In the genomic region with DNA sequence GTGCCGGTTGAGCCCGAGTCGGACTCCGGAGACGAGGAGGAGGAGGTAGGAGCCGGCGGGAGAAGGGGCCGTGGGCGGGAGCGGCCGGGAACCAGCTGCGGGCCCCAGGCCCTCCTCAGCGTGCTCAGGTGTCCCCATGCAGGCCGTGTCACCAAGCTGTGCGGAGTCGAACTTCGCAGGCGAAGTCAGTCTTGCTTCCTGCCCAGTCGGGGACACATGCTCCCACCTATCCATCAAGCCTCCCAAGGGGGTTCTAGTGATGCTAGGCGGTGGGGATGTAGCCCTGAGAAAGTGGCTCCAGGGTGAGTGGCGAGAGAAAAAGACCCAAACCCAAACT, we compare ENCODE assay signal across 8 mouse cellular contexts. TPM values are rescaled to one million over a fixed set of nuclear protein-coding genes. Genes with fewer than 3 reads are reported as not detected.
DNase-seq lines count a peak whose midpoint lies in the region; ATAC-seq and TF ChIP-seq lines count a peak whose summit lies in the region.

No protein-coding gene starts in this region.

- H3K4me2 ChIP-seq in embryonic facial prominence, embryonic 12.5 days (replicated peaks) = peak overlapping the region; percentile 93
- H3K4me2 ChIP-seq in intestine, embryonic 15.5 days (replicated peaks) = peak overlapping the region; percentile 83
- H3K4me2 ChIP-seq in neural tube, embryonic 14.5 days (ENCODE audit: low read depth, low read length) = peak overlapping the region; percentile 94

- H3K36me3 ChIP-seq in liver, adult 2 months (ENCODE audit: control insufficient read depth, insufficient read depth, low read length) = peaks cover 2% of the 10 kb centered on the region; the same call in 1 of the 2 replicates
- H3K36me3 ChIP-seq in embryonic facial prominence, embryonic 12.5 days = peaks cover 28% of the 10 kb centered on the region
- H3K36me3 ChIP-seq in intestine, embryonic 15.5 days = peaks cover 20% of the 10 kb centered on the region
- peaks cover 12% of the 10 kb centered on the region for H3K36me3 ChIP-seq in neural tube, embryonic 14.5 days (ENCODE audit: control insufficient read depth, insufficient read depth, low read length)

- peak overlapping the region; percentile 82 for H3K4me3 ChIP-seq in liver, adult 2 months (ENCODE audit: insufficient read depth, low read depth, low read length)
- peak overlapping the region; percentile 91 for H3K4me3 ChIP-seq in embryonic facial prominence, embryonic 12.5 days
- peak overlapping the region; percentile 84 for H3K4me3 ChIP-seq in intestine, embryonic 15.5 days (replicated peaks)
- H3K4me3 ChIP-seq in neural tube, embryonic 14.5 days (ENCODE audit: low read depth, low read length) = peak overlapping the region; percentile 80

- intact Hi-C loops in left cerebral cortex, postnatal 14 days (cut with DNase I) = no loop called here

- H3K27ac ChIP-seq in liver, adult 2 months (replicated peaks; ENCODE audit: insufficient read depth, low read depth, low read length) = no peak overlapping the region
- peak overlapping the region; percentile 86; the same call in 1 of the 2 replicates for H3K27ac ChIP-seq in embryonic facial prominence, embryonic 12.5 days
- H3K27ac ChIP-seq in intestine, embryonic 15.5 days = no peak overlapping the region
- H3K27ac ChIP-seq in neural tube, embryonic 14.5 days (ENCODE audit: low read depth, low read length) = no peak overlapping the region

- no peaks in the 10 kb centered on the region for H3K27me3 ChIP-seq in liver, adult 2 months (ENCODE audit: control insufficient read depth, insufficient read depth, low read length)
- no peaks in the 10 kb centered on the region for H3K27me3 ChIP-seq in embryonic facial prominence, embryonic 12.5 days
- H3K27me3 ChIP-seq in intestine, embryonic 15.5 days (replicated peaks) = no peaks in the 10 kb centered on the region
- no peaks in the 10 kb centered on the region for H3K27me3 ChIP-seq in neural tube, embryonic 14.5 days (ENCODE audit: control insufficient read depth, insufficient read depth, low read length)

- no peak for TF ChIP-seq CTCF in liver, adult 2 months (IDR thresholded peaks at IDR 0.05; ENCODE audit: low read depth, low read length)

- 1% methylated on average over 21 of the region's 21 CpGs for WGBS in liver, adult 2 months
- under 1% methylated on average over 21 of the region's 21 CpGs for WGBS in embryonic facial prominence, embryonic 12.5 days
- WGBS in intestine, embryonic 15.5 days = 0% methylated on average over 21 of the region's 21 CpGs
- 0% methylated on average over 21 of the region's 21 CpGs for WGBS in neural tube, embryonic 14.5 days

- H3K9ac ChIP-seq in liver, adult 2 months (ENCODE audit: low read depth, low read length) = peak overlapping the region; percentile 80
- H3K9ac ChIP-seq in embryonic facial prominence, embryonic 12.5 days = peak overlapping the region; percentile 84
- H3K9ac ChIP-seq in intestine, embryonic 15.5 days = peak overlapping the region; percentile 79
- H3K9ac ChIP-seq in neural tube, embryonic 14.5 days (replicated peaks; ENCODE audit: low read depth, low read length) = peak overlapping the region; percentile 78

- peaks cover 10% of the 10 kb centered on the region; the same call in 1 of the 2 replicates for H3K79me2 ChIP-seq in liver, adult 2 months (ENCODE audit: control insufficient read depth, insufficient read depth, low read length)

- no peak for DNase-seq in liver, adult 2 months (ENCODE audit: extremely low read depth, low read depth, low spot score)
- no peak for DNase-seq in liver
- DNase-seq in left cerebral cortex, postnatal 14 days (ENCODE audit: low spot score in 2 of 2) = no peak
- no peak for DNase-seq in spleen, adult 18-20 months
- no peak for DNase-seq in thymus, postnatal 10 days (ENCODE audit: low spot score in 2 of 2)

- no peak for TF ChIP-seq POLR2A in liver, adult 2 months (IDR thresholded peaks at IDR 0.05; ENCODE audit: extremely low read depth, insufficient read depth, low read length)

- H3K4me1 ChIP-seq in liver, adult 2 months (ENCODE audit: control insufficient read depth, insufficient read depth, low read length) = peaks cover 2% of the 10 kb centered on the region; the same call in 1 of the 2 replicates
- H3K4me1 ChIP-seq in embryonic facial prominence, embryonic 12.5 days = peaks cover 12% of the 10 kb centered on the region
- peaks cover 12% of the 10 kb centered on the region for H3K4me1 ChIP-seq in intestine, embryonic 15.5 days (replicated peaks)
- H3K4me1 ChIP-seq in neural tube, embryonic 14.5 days (ENCODE audit: control insufficient read depth, insufficient read depth, low read length) = peaks cover 11% of the 10 kb centered on the region; the same call in 1 of the 2 replicates

- peak; percentile 61; the same call in 1 of the 2 replicates for ATAC-seq in embryonic facial prominence, embryonic 12.5 days (ENCODE audit: insufficient number of reproducible peaks, insufficient read depth, low FRiP score, low TSS enrichment)
- peak; percentile 80 for ATAC-seq in intestine, embryonic 15.5 days
- peak; percentile 73; the same call in 1 of the 2 replicates for ATAC-seq in neural tube, embryonic 14.5 days (ENCODE audit: low read depth)

- H3K9me3 ChIP-seq in embryonic facial prominence, embryonic 12.5 days = no peaks in the 10 kb centered on the region
- H3K9me3 ChIP-seq in intestine, embryonic 15.5 days = no peaks in the 10 kb centered on the region
- no peaks in the 10 kb centered on the region for H3K9me3 ChIP-seq in neural tube, embryonic 14.5 days (ENCODE audit: control insufficient read depth, low read length)

RNA-seq across cellular contexts. Expression of gene Ddx27, which starts 0.4 kb away (rescaled TPM):
- 11.1 and 11.2 TPM in 2 replicates for total RNA-seq in liver, adult 2 months (2014; rRNA removed)
- 8.7 and 13.4 TPM in 2 replicates for polyA plus RNA-seq in liver, adult 2 months (2012; rRNA removed)
- polyA plus RNA-seq in embryonic facial prominence, embryonic 12.5 days (2016; fragmentation: Nextera tagmentation; extraction: Ambion mirVana) = 57.4 and 60.2 TPM in 2 replicates
- 45.9 and 47.7 TPM in 2 replicates for polyA plus RNA-seq in intestine, embryonic 15.5 days (2015; fragmentation: Nextera tagmentation; extraction: Ambion mirVana)
- 28.8 and 33.9 TPM in 2 replicates for polyA plus RNA-seq in neural tube, embryonic 14.5 days (2014; fragmentation: Nextera tagmentation; extraction: Ambion mirVana)
- 10 to 100 TPM; 29.0 to 31.3 TPM for total RNA-seq in left cerebral cortex, postnatal 14 days (2021)

RNA-seq across cellular contexts. Expression of gene Stau1, which starts 19.3 kb away (rescaled TPM):
- 25.1 and 38.6 TPM in 2 replicates for total RNA-seq in liver, adult 2 months (2014; rRNA removed)
- polyA plus RNA-seq in liver, adult 2 months (2012; rRNA removed) = 23.8 and 25.9 TPM in 2 replicates
- polyA plus RNA-seq in embryonic facial prominence, embryonic 12.5 days (2016; fragmentation: Nextera tagmentation; extraction: Ambion mirVana) = 112 TPM in 2 replicates
- polyA plus RNA-seq in intestine, embryonic 15.5 days (2015; fragmentation: Nextera tagmentation; extraction: Ambion mirVana) = 62.8 and 70.5 TPM in 2 replicates
- 104 and 112 TPM in 2 replicates for polyA plus RNA-seq in neural tube, embryonic 14.5 days (2014; fragmentation: Nextera tagmentation; extraction: Ambion mirVana)
- 10 to 100 TPM; 63.1 to 68.6 TPM for total RNA-seq in left cerebral cortex, postnatal 14 days (2021)

RNA-seq across cellular contexts. Expression of gene Znfx1, which starts 47.5 kb away (rescaled TPM):
- total RNA-seq in liver, adult 2 months (2014; rRNA removed) = 21.6 and 23.8 TPM in 2 replicates
- 20.5 and 23.3 TPM in 2 replicates for polyA plus RNA-seq in liver, adult 2 months (2012; rRNA removed)
- polyA plus RNA-seq in embryonic facial prominence, embryonic 12.5 days (2016; fragmentation: Nextera tagmentation; extraction: Ambion mirVana) = 7.2 and 7.6 TPM in 2 replicates
- polyA plus RNA-seq in intestine, embryonic 15.5 days (2015; fragmentation: Nextera tagmentation; extraction: Ambion mirVana) = 7.7 and 7.8 TPM in 2 replicates
- 8.3 and 11.1 TPM in 2 replicates for polyA plus RNA-seq in neural tube, embryonic 14.5 days (2014; fragmentation: Nextera tagmentation; extraction: Ambion mirVana)
- 10 to 100 TPM; 41.5 to 43.9 TPM for total RNA-seq in left cerebral cortex, postnatal 14 days (2021)
